Mouse (Mus musculus) liver, postnatal 0 days (tissue): ENCODE data around the gene Phf13. TPM values are rescaled to one million over a fixed set of nuclear protein-coding genes. Genes with fewer than 3 reads are reported as not detected.
A peak's percentile ranks its signal among the peaks of the same experiment; 100 is the strongest.

Source experiments
- ATAC-seq: fragments of 200-750 bp; cut with Nextera tagmentation; 2 replicates; pipeline ENCODE4 v1.8.0; 2017; ENCODE audit warnings: mild to moderate bottlenecking, moderate library complexity
- DNase-seq: peaks from one replicate; pipeline ENCODE4 v3.0.0-alpha.2; 2016
- H3K27ac ChIP-seq: fragments of 300-500 bp; sonication (generic); 2 replicates; pipeline ENCODE4 v1.5.1; 2014; ENCODE audit warnings: antibody characterized with exemption, moderate library complexity, mild to moderate bottlenecking, low read depth
- H3K27me3 ChIP-seq: fragments of 300-500 bp; sonication (generic); 2 replicates; pipeline ENCODE4 v1.6.1; 2014; ENCODE audit warnings: low read length, control low read depth, mixed read lengths; ENCODE audit not compliant: insufficient read depth
- H3K36me3 ChIP-seq: fragments of 300-500 bp; sonication (generic); replicated peaks from 2 replicates; pipeline ENCODE4 v1.6.1; 2014; ENCODE audit warnings: mild to moderate bottlenecking, control low read depth, low read length, moderate library complexity, mixed read lengths; ENCODE audit not compliant: insufficient read depth
- H3K4me1 ChIP-seq: fragments of 300-500 bp; sonication (generic); 2 replicates; pipeline ENCODE4 v1.6.1; 2014; ENCODE audit warnings: antibody characterized with exemption, mild to moderate bottlenecking, control low read depth; ENCODE audit not compliant: insufficient read depth
- H3K4me2 ChIP-seq: fragments of 300-500 bp; sonication (generic); 2 replicates; pipeline ENCODE4 v1.6.1; 2014; ENCODE audit warnings: low read depth, mild to moderate bottlenecking, low read length, moderate library complexity, mixed read lengths
- H3K4me3 ChIP-seq: fragments of 300-500 bp; sonication (generic); 2 replicates; pipeline ENCODE4 v1.5.1; 2014; ENCODE audit warnings: low read depth, low read length
- H3K9ac ChIP-seq: fragments of 300-500 bp; sonication (generic); replicated peaks from 2 replicates; pipeline ENCODE4 v1.6.1; 2014; ENCODE audit warnings: mild to moderate bottlenecking, moderate library complexity
- H3K9me3 ChIP-seq: fragments of 300-500 bp; sonication (generic); 2 replicates; pipeline ENCODE4 v1.6.1; 2016; ENCODE audit warnings: mild to moderate bottlenecking, control low read depth, low read length, mixed read lengths
- CTCF ChIP-seq: sonication (generic); IDR thresholded peaks from 2 replicates; pipeline ENCODE4 v1.5.1; 2016; ENCODE audit warnings: antibody characterized with exemption, low read depth
- EP300 ChIP-seq: IDR thresholded peaks from 2 replicates; pipeline ENCODE4 v1.6.1; 2016; ENCODE audit warnings: antibody characterized with exemption, low read depth, mild to moderate bottlenecking
- WGBS: fragments of 180-500 bp; shearing (Covaris S2); extraction: QIAGEN DNeasy Blood & Tissue Kit; methylation state at CpG from one replicate; pipeline ENCODE4 v1.1.7; 2014; ENCODE audit not compliant: insufficient replicate concordance; 5-methylcytosine and 5-hydroxymethylcytosine counted together
- polyA plus RNA-seq: library from polyadenylated mRNA; unstranded; fragments of >200 nt; fragmentation: Nextera tagmentation; extraction: Ambion mirVana; gene quantifications from 2 replicates; pipeline ENCODE4 v1.2.1, GENCODE M21; 2015

The Phf13 gene
- polyA plus RNA-seq, 1 experiment from 2014 or later, result 3.6 TPM

- no peak overlapping the region for H3K9ac ChIP-seq
- 0 out of 2 replicates have a peak, but pooled peaks cover 2% of the 10 kb centered on the region for H3K4me1 ChIP-seq
- H3K27ac ChIP-seq, result no peak overlapping the region
- DNase-seq (peak; percentile 85), ATAC-seq (peak; percentile 81)
- 11% methylated on average over 5 of the region's 5 CpGs for WGBS
- H3K4me3 ChIP-seq, result no peak overlapping the region
- no peaks in the 10 kb centered on the region for H3K27me3 ChIP-seq
- H3K4me2 ChIP-seq, result no peak overlapping the region
- no peaks in the 10 kb centered on the region for H3K9me3 ChIP-seq
- H3K36me3 ChIP-seq, result peaks cover 27% of the 10 kb centered on the region
- TF ChIP-seq EP300 (no peak), CTCF (peak; percentile 100)
Observed at GRCm38 (mm10) chr4:151981363-151981762, 14.7 kb downstream of the Phf13 start.

- peaks cover 28% of the 10 kb centered on the region for H3K36me3 ChIP-seq
Observed at GRCm38 (mm10) chr4:151980699-151981098, 15.4 kb downstream of the Phf13 start.

GRCm38 (mm10) chr4:151977748-151978147 lies 18.3 kb downstream of the Phf13 start:
- Histone ChIP-seq H3K27ac (no peak overlapping the region), H3K36me3 (peaks cover 53% of the 10 kb centered on the region), H3K4me3 (no peak overlapping the region), H3K9ac (no peak overlapping the region), H3K27me3 (no peaks in the 10 kb centered on the region), H3K4me1 (0 out of 2 replicates have a peak, but pooled peaks cover 2% of the 10 kb centered on the region), H3K4me2 (no peak overlapping the region), H3K9me3 (no peaks in the 10 kb centered on the region)
- ATAC-seq (peak; percentile 26), DNase-seq (peak; percentile 88)
- TF ChIP-seq CTCF (peak; percentile 89), EP300 (no peak)
- WGBS, result 36% methylated on average over 10 of the region's 10 CpGs

More at GRCm38 (mm10) chr4:151980699-151981098, 15.4 kb downstream of the Phf13 start:
- Histone ChIP-seq H3K4me2 (no peak overlapping the region), H3K27me3 (no peaks in the 10 kb centered on the region), H3K27ac (no peak overlapping the region), H3K4me1 (0 out of 2 replicates have a peak, but pooled peaks cover 2% of the 10 kb centered on the region), H3K9ac (no peak overlapping the region), H3K9me3 (no peaks in the 10 kb centered on the region), H3K4me3 (no peak overlapping the region)
- peak; percentile 38 for TF ChIP-seq CTCF
- no peak for TF ChIP-seq EP300
- 84% methylated on average over 8 of the region's 8 CpGs for WGBS
- ATAC-seq, result no peak
- DNase-seq, result no peak

- WGBS, result 77% methylated on average over 3 of the region's 3 CpGs
- H3K4me2 ChIP-seq, result no peak overlapping the region
- DNase-seq, result peak; percentile 72
- H3K4me3 ChIP-seq, result no peak overlapping the region
- no peak for TF ChIP-seq EP300
- TF ChIP-seq CTCF, result peak; percentile 82
- peaks cover 56% of the 10 kb centered on the region for H3K36me3 ChIP-seq
- no peaks in the 10 kb centered on the region for H3K27me3 ChIP-seq
- no peaks in the 10 kb centered on the region for H3K9me3 ChIP-seq
- H3K9ac ChIP-seq, result no peak overlapping the region
- no peak for ATAC-seq
- 0 out of 2 replicates have a peak, but pooled peaks cover 2% of the 10 kb centered on the region for H3K4me1 ChIP-seq
- H3K27ac ChIP-seq, result no peak overlapping the region
Observed at GRCm38 (mm10) chr4:151975441-151975840, 20.6 kb downstream of the Phf13 start.

GRCm38 (mm10) chr4:151972221-151972967 lies 23.7 kb downstream of the Phf13 start:
- peaks cover 61% of the 10 kb centered on the region for H3K36me3 ChIP-seq
- H3K27ac ChIP-seq, result no peak overlapping the region
- H3K9me3 ChIP-seq, result no peaks in the 10 kb centered on the region
- TF ChIP-seq EP300 (no peak), CTCF (peak; percentile 82)
- H3K4me2 ChIP-seq, result no peak overlapping the region
- 0 out of 2 replicates have a peak, but pooled peaks have one; percentile 21 for ATAC-seq
- H3K27me3 ChIP-seq, result no peaks in the 10 kb centered on the region
- H3K4me3 ChIP-seq, result no peak overlapping the region
- no peak overlapping the region for H3K9ac ChIP-seq
- H3K4me1 ChIP-seq, result no peaks in the 10 kb centered on the region
- no peak for DNase-seq
- WGBS, result 75% methylated on average over 10 of the region's 10 CpGs

GRCm38 (mm10) chr4:151968204-151968921 lies 27.7 kb downstream of the Phf13 start:
- Histone ChIP-seq H3K27ac (no peak overlapping the region), H3K4me1 (peaks cover 2% of the 10 kb centered on the region; the same call in 1 of the 2 replicates), H3K9ac (no peak overlapping the region), H3K36me3 (peaks cover 51% of the 10 kb centered on the region), H3K4me2 (no peak overlapping the region), H3K4me3 (no peak overlapping the region), H3K9me3 (no peaks in the 10 kb centered on the region), H3K27me3 (no peaks in the 10 kb centered on the region)
- ATAC-seq (no peak), DNase-seq (no peak)
- 94% methylated on average over 26 of the region's 26 CpGs for WGBS
- TF ChIP-seq CTCF (no peak), EP300 (no peak)
